Mouse (Mus musculus) liver, postnatal 0 days (tissue): ENCODE measurements around the gene Atp8a2.

Experiments
- CTCF ChIP-seq: sonication (generic); IDR thresholded peaks from 2 replicates; pipeline ENCODE4 v1.5.1; 2016; ENCODE audit warnings: antibody characterized with exemption, low read depth
- EP300 ChIP-seq: IDR thresholded peaks from 2 replicates; pipeline ENCODE4 v1.6.1; 2016; ENCODE audit warnings: antibody characterized with exemption, low read depth, mild to moderate bottlenecking

GRCm38 (mm10) chr14:59708009-59708408 is 489.0 kb downstream of the Atp8a2 start:
- no peak for TF ChIP-seq CTCF
- no peak for TF ChIP-seq EP300
